Mouse (Mus musculus) embryonic fibroblast, embryonic 13.5 days (primary cell): ENCODE measurements around the gene Dock9.

Experiments used
- CTCF ChIP-seq: IDR thresholded peaks from 2 replicates; pipeline ENCODE4 v1.5.1; 2011; ENCODE audit warnings: mild to moderate bottlenecking, control low read depth, low read length, moderate library complexity, borderline replicate concordance; ENCODE audit not compliant: insufficient read depth
- POLR2A ChIP-seq: IDR thresholded peaks from 2 replicates; pipeline ENCODE4 v1.6.1; 2011; ENCODE audit warnings: low read depth, mild to moderate bottlenecking, control low read depth, low read length, moderate library complexity

DNA sequence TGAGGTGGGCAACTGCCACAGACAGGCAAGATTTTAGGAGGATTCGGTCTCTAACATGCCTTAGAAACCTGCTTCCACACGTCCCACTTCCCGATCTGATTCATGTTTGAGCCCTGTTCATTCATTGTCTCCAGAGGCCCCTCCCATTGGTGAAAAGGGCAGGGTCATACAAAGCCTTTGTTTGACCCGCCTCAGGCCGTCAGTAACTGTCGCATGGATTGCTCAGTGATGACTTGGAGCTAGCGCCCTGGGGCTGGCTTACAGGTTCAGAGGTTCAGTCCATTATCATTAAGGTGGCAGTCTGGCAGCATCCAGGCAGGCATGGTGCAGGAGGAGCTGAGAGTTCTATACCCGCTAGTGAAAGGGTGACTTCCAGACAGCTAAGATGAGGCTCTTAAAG lies 46.8 kb upstream of the Dock9 start:
- TF ChIP-seq POLR2A (no peak), CTCF (no peak)
